Mouse (Mus musculus) lung, embryonic 16.5 days (tissue): ENCODE measurements around the gene Muc15. TPM values are rescaled to one million over a fixed set of nuclear protein-coding genes. Genes with fewer than 3 reads are reported as not detected.

Source experiments
- ATAC-seq: fragments of 200-750 bp; cut with Nextera tagmentation; 2 replicates; pipeline ENCODE4 v1.8.0; 2017; ENCODE audit warnings: low read depth, mild to moderate bottlenecking, moderate library complexity
- H3K27ac ChIP-seq: fragments of 300-500 bp; sonication (generic); 2 replicates; pipeline ENCODE4 v1.5.1; 2014; ENCODE audit warnings: mild to moderate bottlenecking, control low read depth, low read length
- H3K27me3 ChIP-seq: fragments of 300-500 bp; sonication (generic); 2 replicates; pipeline ENCODE4 v1.6.1; 2014; ENCODE audit warnings: low read depth, low read length, mixed read lengths; ENCODE audit not compliant: control insufficient read depth, insufficient read depth
- H3K36me3 ChIP-seq: fragments of 300-500 bp; sonication (generic); 2 replicates; pipeline ENCODE4 v1.6.1; 2014; ENCODE audit warnings: low read length; ENCODE audit not compliant: control insufficient read depth, insufficient read depth
- H3K4me1 ChIP-seq: fragments of 300-500 bp; sonication (generic); replicated peaks from 2 replicates; pipeline ENCODE4 v1.6.1; 2014; ENCODE audit warnings: low read length, mixed read lengths; ENCODE audit not compliant: control insufficient read depth, insufficient read depth
- H3K4me2 ChIP-seq: fragments of 300-500 bp; sonication (generic); 2 replicates; pipeline ENCODE4 v1.6.1; 2014; ENCODE audit warnings: low read depth, low read length, control low read depth
- H3K4me3 ChIP-seq: fragments of 300-500 bp; sonication (generic); 2 replicates; pipeline ENCODE4 v1.5.1; 2014; ENCODE audit warnings: mild to moderate bottlenecking, low read length, control low read depth
- H3K9ac ChIP-seq: fragments of 300-500 bp; sonication (generic); 2 replicates; pipeline ENCODE4 v1.6.1; 2014; ENCODE audit warnings: low read length, control low read depth
- H3K9me3 ChIP-seq: fragments of 300-500 bp; sonication (generic); 2 replicates; pipeline ENCODE4 v1.6.1; 2016; ENCODE audit warnings: low read length; ENCODE audit not compliant: control insufficient read depth
- WGBS: fragments of 180-500 bp; shearing (Covaris S2); extraction: QIAGEN DNeasy Blood & Tissue Kit; methylation state at CpG from one replicate; pipeline ENCODE4 v1.1.7; 2014; 5-methylcytosine and 5-hydroxymethylcytosine counted together
- polyA plus RNA-seq: library from polyadenylated mRNA; unstranded; fragments of >200 nt; fragmentation: Nextera tagmentation; extraction: Ambion mirVana; gene quantifications from 2 replicates; pipeline ENCODE4 v1.2.1, GENCODE M21; 2015

Muc15 gene
- polyA plus RNA-seq, 1 experiment from 2014 or later, result not detected

- Histone ChIP-seq H3K9me3 (no peaks in the 10 kb centered on the region), H3K27ac (no peak overlapping the region), H3K4me1 (no peaks in the 10 kb centered on the region), H3K9ac (no peak overlapping the region), H3K4me2 (no peak overlapping the region), H3K4me3 (no peak overlapping the region), H3K36me3 (no peaks in the 10 kb centered on the region), H3K27me3 (no peaks in the 10 kb centered on the region)
- WGBS, result 72% methylated on average over 2 of the region's 2 CpGs
- ATAC-seq, result no peak
These were observed 36.4 kb downstream of the Muc15 start for GRCm38 (mm10) chr2:110757556-110757955.

- 85% methylated on average over 2 of the region's 2 CpGs for WGBS
- Histone ChIP-seq H3K27ac (no peak overlapping the region), H3K36me3 (no peaks in the 10 kb centered on the region), H3K4me2 (no peak overlapping the region), H3K9me3 (no peaks in the 10 kb centered on the region), H3K9ac (no peak overlapping the region), H3K4me1 (no peaks in the 10 kb centered on the region), H3K27me3 (no peaks in the 10 kb centered on the region), H3K4me3 (no peak overlapping the region)
- ATAC-seq, result no peak
These were observed 38.3 kb downstream of the Muc15 start for GRCm38 (mm10) chr2:110759434-110759833.

GRCm38 (mm10) chr2:110787396-110787795 lies 66.3 kb downstream of the Muc15 start:
- WGBS, result 83% methylated on average over 3 of the region's 3 CpGs

More at GRCm38 (mm10) chr2:110787396-110787795, 66.3 kb downstream of the Muc15 start:
- Histone ChIP-seq H3K36me3 (no peaks in the 10 kb centered on the region), H3K4me3 (no peak overlapping the region), H3K27ac (no peak overlapping the region), H3K4me2 (no peak overlapping the region), H3K4me1 (no peaks in the 10 kb centered on the region), H3K9ac (no peak overlapping the region), H3K27me3 (no peaks in the 10 kb centered on the region), H3K9me3 (no peaks in the 10 kb centered on the region)
- no peak for ATAC-seq

Other genes with a start within 250 kb of the Muc15 start
- not detected in 2 replicates for gene Slc5a12, start 124.0 kb upstream of the Muc15 start, polyA plus RNA-seq
- gene Ano3, start 229.6 kb downstream of the Muc15 start, polyA plus RNA-seq, result not detected in 2 replicates